Mouse (Mus musculus) mammary gland, adult 2 months (tissue): ENCODE measurements around the gene Slc12a4. TPM values are rescaled to one million over a fixed set of nuclear protein-coding genes. Genes with fewer than 3 reads are reported as not detected.

Source experiments
- polyA plus RNA-seq: library from polyadenylated mRNA; depleted of rRNA; stranded (reverse); fragments of >200 nt; gene quantifications from 2 replicates; pipeline ENCODE4 v1.2.3, GENCODE M21; 2012; ENCODE audit warnings: low replicate concordance; rRNA removed

Slc12a4 gene
- 43.9 and 52.9 TPM in 2 replicates for polyA plus RNA-seq

DNA sequence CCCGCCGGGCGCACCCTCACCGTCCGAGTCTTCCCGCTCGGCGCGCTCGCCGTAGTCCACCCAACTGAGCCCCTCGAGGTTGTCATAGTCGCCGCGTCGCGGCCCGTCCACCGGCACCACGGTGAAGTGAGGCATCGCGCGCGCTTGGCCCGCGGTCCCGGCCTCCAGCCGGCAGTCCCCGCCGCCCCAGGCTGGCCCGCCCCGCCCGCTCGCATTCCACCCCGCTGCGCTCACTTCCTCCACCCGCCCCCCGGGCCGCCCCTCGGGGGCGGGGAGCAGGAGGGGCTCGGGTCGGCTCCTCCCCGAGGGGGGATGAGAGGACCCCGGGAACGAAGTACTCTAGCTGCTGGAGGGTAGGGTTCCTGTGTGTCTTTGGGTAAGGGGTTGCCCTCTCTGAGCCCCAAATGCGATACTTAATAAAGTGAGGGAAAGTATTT, at the start of gene Slc12a4:
Gene Slc12a4, minus strand, starts transcription at position 193 of the 437 bp plus-strand sequence.

DNA sequence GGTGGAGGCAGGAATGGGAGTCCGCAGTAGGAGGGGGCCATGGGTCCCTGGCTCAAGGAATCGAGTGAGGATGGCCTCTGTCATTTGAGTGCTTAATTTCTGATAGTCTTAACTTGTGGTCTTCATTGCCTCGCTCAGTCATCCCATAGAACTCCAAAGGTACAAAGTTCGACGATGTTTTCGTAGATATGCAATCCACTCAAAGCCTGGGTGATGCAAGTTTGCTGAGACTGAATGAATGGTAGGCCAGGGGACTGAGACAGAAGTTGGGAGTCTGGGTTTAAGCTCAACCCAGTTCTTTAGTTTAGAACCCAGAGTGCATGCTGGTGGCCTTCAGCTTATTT, 45.7 kb upstream of the Slc12a4 start, which contains the start of gene Ddx28:
Gene Ddx28, minus strand, starts transcription at position 240 of the 344 bp plus-strand sequence.

DNA sequence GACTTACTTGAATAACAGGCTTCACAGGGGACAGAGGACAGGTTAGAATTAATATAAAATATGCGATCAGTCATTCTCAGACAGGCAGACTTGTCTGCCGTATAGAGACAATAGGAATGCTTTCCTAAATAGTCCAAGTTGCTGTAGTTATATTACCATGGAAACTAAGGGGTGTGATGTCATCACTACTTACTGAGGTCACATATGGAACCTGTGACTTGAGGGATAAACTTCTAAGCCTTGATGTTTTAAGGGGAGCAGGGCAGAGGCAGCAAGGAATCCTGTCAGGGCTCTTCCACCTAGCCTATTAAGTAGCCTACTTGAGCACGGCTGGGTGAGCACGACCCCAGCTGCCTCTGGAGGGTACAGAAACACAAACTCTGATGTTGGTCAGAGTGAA, 40.0 kb upstream of the Slc12a4 start, which contains the start of gene Dpep2nb:
Gene Dpep2nb, minus strand, starts transcription at position 101 of the 400 bp plus-strand sequence.

DNA sequence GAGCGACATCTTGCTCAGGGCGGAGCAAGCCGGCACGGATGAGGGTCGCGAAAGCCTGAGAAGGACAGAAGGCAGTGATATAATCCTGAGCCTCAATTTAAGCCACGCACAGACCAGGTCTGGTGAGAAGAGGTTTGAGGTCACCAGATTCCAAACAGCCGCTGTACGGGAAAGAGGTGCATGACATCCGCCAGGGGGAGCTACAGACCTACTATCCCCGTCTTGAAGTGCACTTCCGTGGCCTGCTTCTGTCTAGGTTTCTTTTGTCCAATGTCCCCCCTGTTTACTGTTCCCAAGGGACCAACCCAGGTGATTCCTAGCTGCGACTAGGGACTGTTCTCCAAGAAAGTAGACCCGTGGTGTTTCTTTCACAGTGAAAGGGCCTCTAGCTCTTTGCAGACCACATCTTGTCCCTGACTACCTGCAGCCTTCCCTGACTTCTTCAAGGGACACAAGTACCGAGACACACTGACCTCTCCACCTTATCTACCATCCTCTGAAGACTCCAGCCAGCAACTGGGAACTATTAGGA, 25.0 kb upstream of the Slc12a4 start, which contains the start of gene Dus2:
Gene Dus2, plus strand, starts transcription at position 482 of the 532 bp plus-strand sequence.

DNA sequence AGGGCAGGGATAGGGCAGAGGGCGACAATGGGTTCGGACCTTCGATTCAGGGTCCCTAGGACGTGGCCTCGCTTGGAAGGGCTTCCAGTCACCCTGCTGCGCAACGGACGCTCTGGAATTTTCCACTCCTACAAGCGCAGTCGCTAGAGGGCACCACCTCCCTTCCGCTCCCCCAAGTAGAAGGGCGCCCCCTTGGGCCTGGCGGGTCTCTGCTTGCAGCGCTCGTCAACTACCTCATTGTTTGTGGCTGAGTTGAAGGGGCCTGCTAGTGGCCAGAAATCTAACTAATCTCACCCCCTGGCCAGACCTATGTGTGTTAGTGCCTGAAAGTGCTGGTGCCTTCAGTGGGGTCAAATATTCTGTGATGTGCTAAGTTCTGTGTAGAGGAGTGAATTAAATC, 13.4 kb upstream of the Slc12a4 start, which contains the start of gene Dpep3:
Gene Dpep3, minus strand, starts transcription at position 105 of the 400 bp plus-strand sequence.

DNA sequence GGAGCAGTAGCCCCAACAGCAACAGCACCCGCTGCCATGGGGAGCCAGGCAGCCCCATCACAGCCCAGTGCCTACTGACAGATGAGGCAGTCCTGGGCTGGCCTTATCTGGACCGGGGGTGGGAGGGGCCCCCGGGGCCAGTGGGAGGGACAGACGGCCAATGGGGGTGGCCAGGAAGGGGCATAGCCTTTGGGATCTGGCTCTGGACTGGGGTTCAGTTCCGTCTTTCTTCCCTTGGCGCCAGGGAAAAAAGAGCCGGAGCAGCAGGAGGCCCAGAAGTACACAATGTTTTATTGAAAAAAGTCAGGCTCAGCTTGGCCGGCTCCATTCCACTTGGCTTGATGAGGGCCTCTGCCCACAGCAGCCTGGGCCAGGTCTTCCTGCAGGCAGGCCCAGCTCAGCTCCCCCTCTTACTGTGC, 22.6 kb downstream of the Slc12a4 start, which contains the start of gene Lcat:
Gene Lcat, minus strand, starts transcription at position 62 of the 419 bp plus-strand sequence.

DNA sequence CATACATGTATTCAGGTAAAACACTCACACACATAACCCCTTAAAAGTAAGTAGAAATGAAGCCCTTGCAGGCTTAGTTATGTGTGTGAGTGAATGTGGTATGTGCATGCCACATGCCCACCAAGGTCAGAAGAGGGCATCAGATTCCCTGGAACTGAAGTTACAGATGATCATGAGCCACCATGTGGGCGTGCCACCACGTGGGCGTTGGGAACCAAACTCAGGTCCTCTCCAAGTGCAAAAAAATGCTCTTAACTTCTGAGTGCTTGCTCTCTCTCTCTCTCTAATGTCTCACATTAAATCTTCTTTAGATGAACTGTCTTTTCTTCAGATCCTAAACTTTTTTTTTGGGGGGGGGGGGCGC, 27.6 kb downstream of the Slc12a4 start, which contains the start of gene Psmb10:
Gene Psmb10, minus strand, starts transcription at position 139 of the 364 bp plus-strand sequence.

DNA sequence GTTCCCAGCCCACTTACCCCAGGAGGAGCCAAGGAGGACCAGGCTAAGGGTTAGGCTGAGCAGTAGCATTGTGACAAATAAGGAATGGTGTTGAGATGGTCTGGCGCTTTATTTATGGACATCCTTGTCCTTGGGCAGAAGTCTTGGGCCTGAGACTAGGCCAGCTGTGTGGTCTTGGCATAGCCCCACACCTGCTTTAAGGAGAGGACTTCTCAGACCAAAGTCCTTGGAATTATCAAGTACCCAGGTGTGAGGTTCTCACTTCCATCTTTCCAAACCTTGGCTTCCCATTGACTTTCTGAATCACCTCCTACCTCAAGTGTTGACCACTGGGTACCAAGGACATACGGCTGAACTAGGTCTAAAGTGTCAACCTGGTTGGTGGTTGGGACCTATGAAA, 32.1 kb downstream of the Slc12a4 start, which contains the start of gene Ctrl:
Gene Ctrl, minus strand, starts transcription at position 101 of the 400 bp plus-strand sequence.

DNA sequence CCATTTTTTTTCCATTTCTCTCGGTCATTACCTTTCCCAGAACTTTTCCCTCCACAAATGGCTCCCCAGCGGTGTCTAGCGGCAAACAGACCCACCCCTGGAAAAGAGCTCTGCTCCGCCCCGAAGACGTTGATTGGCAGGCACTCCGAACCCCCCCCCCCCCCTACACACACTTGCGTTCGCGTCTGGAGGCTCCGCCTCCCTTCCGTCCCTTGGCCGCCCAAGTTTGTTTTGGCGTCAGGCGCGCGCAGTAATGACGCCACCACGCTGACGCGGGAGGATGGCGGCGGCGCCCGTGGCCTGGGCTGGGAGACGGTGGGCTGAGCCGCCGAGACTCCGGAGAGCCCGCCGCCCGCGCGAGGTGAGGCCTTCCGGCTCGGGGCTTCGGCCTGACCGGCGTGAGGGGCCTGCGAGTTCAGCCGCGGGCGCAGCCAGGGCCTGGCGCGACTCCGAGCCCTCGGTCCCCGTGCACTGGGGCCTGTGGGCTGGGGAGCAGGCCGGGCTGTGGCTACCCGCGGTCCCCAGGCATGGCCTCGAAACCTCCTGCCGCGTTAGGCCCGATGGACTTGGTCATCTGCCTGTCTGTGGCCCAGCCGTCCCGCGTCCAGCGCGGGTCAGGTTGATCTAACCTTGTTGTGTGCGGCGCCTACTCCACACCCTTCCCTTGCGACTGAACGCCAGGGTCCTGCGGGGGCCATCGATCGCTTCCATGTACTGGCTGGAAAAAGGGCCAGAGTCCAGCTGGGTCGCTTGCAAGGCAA, 65.5 kb downstream of the Slc12a4 start, which contains the start of gene Pskh1:
Gene Pskh1, plus strand, starts transcription at position 262 of the 761 bp plus-strand sequence.

Other genes starting within 250 kb of the Slc12a4 start
- 7.4 and 11.3 TPM in 2 replicates for gene Gfod2, start 207.4 kb downstream of the Slc12a4 start, polyA plus RNA-seq
- gene Ranbp10, start 138.7 kb downstream of the Slc12a4 start, polyA plus RNA-seq, result 30.2 and 35.5 TPM in 2 replicates
- not detected in 2 replicates for gene Tsnaxip1, start 138.4 kb downstream of the Slc12a4 start, polyA plus RNA-seq
- gene Cenpt, start 112.8 kb downstream of the Slc12a4 start, polyA plus RNA-seq, result 13.7 and 18.8 TPM in 2 replicates
- gene Thap11, start 111.0 kb downstream of the Slc12a4 start, polyA plus RNA-seq, result 47.9 and 76.8 TPM in 2 replicates
- gene Nutf2, start 105.5 kb downstream of the Slc12a4 start, polyA plus RNA-seq, result 16.7 and 34.9 TPM in 2 replicates
- gene Edc4, start 85.2 kb downstream of the Slc12a4 start, polyA plus RNA-seq, result 75.2 and 91.4 TPM in 2 replicates
- 2.1 and 5.6 TPM in 2 replicates for gene Nrn1l, start 72.5 kb downstream of the Slc12a4 start, polyA plus RNA-seq
- gene Pskh1, start 65.7 kb downstream of the Slc12a4 start, polyA plus RNA-seq, result 44.9 and 68.5 TPM in 2 replicates
- 3.0 and 3.2 TPM in 2 replicates for gene Ctrl, start 32.2 kb downstream of the Slc12a4 start, polyA plus RNA-seq
- 155 and 284 TPM in 2 replicates for gene Psmb10, start 27.7 kb downstream of the Slc12a4 start, polyA plus RNA-seq
- 4.1 and 5.4 TPM in 2 replicates for gene Lcat, start 22.7 kb downstream of the Slc12a4 start, polyA plus RNA-seq
- 0.67 and 0.73 TPM in 2 replicates for gene Dpep3, start 13.3 kb upstream of the Slc12a4 start, polyA plus RNA-seq
- gene Dus2, start 25.2 kb upstream of the Slc12a4 start, polyA plus RNA-seq, result 16.2 and 27.0 TPM in 2 replicates
- gene Dpep2nb, start 39.9 kb upstream of the Slc12a4 start, polyA plus RNA-seq, result not detected in 2 replicates
- 10.0 and 17.6 TPM in 2 replicates for gene Ddx28, start 45.8 kb upstream of the Slc12a4 start, polyA plus RNA-seq
- gene Nfatc3, start 92.7 kb upstream of the Slc12a4 start, polyA plus RNA-seq, result 29.5 and 59.1 TPM in 2 replicates
- gene Esrp2, start 170.9 kb upstream of the Slc12a4 start, polyA plus RNA-seq, result 20.9 and 24.4 TPM in 2 replicates
- 25.3 and 27.1 TPM in 2 replicates for gene Pla2g15, start 184.3 kb upstream of the Slc12a4 start, polyA plus RNA-seq
- gene Slc7a6, start 202.8 kb upstream of the Slc12a4 start, polyA plus RNA-seq, result 30.1 and 60.5 TPM in 2 replicates
- 14.5 and 21.3 TPM in 2 replicates for gene Slc7a6os, start 244.8 kb upstream of the Slc12a4 start, polyA plus RNA-seq
- gene Prmt7, start 244.8 kb upstream of the Slc12a4 start, polyA plus RNA-seq, result 20.5 and 30.4 TPM in 2 replicates